Mouse (Mus musculus) natural killer cell, adult 2 months (primary cell): ENCODE results near the gene Supt3.

ENCODE experiments used
- DNase-seq, 2 experiments: peaks; one replicate each; pipeline ENCODE4 v3.0.0; 2022; ENCODE audit warnings: low spot score in 2 of 2

Gene Supt3

GRCm38 (mm10) chr17:45123856-45124255 lies 346.9 kb downstream of the Supt3 start:
- no peak for DNase-seq

GRCm38 (mm10) chr17:45128611-45129010 lies 351.7 kb downstream of the Supt3 start:
- DNase-seq, result no peak

- no peak for DNase-seq
Measured at GRCm38 (mm10) chr17:45133501-45134400, 356.8 kb downstream of the Supt3 start.

GRCm38 (mm10) chr17:45136491-45136890 lies 359.5 kb downstream of the Supt3 start:
- no peak for DNase-seq

- DNase-seq, result no peak
Measured at GRCm38 (mm10) chr17:45143043-45143442, 366.1 kb downstream of the Supt3 start.

GRCm38 (mm10) chr17:45144656-45145055 lies 367.7 kb downstream of the Supt3 start:
- no peak for DNase-seq

GRCm38 (mm10) chr17:45151312-45151929 lies 374.5 kb downstream of the Supt3 start:
- DNase-seq, result no peak

GRCm38 (mm10) chr17:45153721-45154120 lies 376.8 kb downstream of the Supt3 start:
- no peak for DNase-seq

GRCm38 (mm10) chr17:45158171-45158691 lies 381.3 kb downstream of the Supt3 start:
- no peak for DNase-seq

- peak in 1 of 2 experiments; percentile 4 for DNase-seq
Measured at GRCm38 (mm10) chr17:45160651-45161050, 383.7 kb downstream of the Supt3 start.

GRCm38 (mm10) chr17:45165741-45166140 lies 388.8 kb downstream of the Supt3 start:
- no peak for DNase-seq
